Mouse (Mus musculus): ENCODE measurements around the gene St3gal2.
"Not testable (repeated sequence)": the region's sequence is repeated elsewhere in the genome, so short reads cannot be mapped to it uniquely, and the experiment has no call there.

The St3gal2 gene

GRCm38 (mm10) chr8:110917415-110917814 is 2.3 kb upstream of the St3gal2 start:
- peak; percentile 29 for DNase-seq

- no peak for DNase-seq
Measured at GRCm38 (mm10) chr8:110918027-110918426, 1.7 kb upstream of the St3gal2 start.

DNA sequence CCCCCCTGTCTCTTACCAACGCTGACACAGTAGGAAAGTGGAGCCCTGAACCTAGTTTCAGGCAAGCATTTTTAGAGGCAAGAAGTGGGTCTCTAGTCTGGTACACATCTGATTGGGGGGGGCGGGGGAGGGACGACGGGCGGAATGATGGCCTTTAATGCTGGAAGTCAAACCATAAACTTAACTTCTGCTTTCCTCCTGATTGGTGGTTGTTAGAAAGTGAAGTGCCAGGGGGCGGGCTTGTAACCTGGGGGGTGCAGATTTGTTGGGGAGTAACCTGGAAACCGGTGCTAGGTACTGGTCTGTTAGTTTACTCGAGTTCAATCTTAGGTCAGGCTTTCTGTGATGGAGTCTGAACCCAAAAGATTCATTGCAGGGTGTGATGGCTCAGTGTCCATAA is 1.3 kb upstream of the St3gal2 start:
- DNase-seq = no peak

DNA sequence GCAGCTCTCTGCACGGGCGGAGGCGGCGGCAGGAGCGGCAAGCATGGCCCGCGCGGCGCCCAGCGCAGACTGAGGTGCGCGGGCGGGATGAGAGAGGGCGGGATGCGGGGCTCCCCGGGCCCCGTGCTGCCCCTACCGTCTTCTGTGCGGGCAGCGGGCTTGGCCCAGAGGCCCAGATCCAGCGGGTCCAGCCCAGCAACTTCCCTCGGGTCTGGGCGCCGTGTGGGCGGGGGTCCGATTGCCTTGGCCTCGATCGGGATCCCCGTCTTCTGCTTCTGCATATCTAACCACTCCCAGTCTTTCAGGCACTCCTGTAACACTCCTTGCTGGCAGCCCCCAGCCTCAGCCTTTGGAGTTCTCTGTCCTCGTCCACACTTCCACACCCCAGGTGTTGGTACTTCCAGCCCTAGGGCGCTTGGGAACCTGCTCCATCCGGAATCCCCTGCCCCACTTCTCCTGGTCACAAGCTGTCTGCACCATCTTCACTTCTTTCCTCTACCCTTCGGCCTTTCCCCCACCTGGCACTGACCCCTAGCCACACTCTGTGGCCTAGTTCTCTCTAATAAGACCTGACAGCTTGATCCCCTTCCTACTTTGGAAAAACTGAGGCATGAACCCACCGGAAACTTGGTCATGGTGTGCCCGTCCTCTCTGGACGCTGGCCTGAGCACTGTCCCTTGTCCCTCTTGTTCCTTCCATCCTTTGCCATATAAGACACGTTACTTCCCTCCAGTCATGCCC is 480 bp downstream of the St3gal2 start:
- peak; percentile 52 for DNase-seq

DNA sequence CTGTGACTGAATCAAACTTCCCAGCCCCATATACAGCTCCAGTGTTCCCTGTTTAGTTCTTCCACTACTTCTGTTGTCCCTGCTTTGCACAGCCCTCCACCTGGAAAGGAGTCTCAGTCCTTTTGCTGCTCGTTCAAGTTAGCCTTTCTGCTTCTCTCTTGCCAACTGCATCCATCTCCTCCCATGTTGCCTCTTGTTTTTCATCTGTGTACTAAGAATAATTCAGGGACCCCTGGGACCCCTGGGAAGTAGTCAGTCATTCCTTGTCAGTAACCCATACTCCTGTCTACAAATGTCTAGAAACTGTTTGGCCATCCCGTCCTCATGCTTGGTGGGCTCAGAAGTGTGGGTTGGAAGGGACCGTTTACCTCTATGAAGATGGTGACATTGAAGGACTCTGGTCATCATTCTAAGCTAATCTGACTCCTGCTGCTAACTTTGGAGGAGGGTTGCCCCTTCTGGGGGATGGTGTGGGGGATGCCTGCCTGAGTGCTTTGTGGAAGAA is 1.1 kb downstream of the St3gal2 start:
- DNase-seq = no peak

DNA sequence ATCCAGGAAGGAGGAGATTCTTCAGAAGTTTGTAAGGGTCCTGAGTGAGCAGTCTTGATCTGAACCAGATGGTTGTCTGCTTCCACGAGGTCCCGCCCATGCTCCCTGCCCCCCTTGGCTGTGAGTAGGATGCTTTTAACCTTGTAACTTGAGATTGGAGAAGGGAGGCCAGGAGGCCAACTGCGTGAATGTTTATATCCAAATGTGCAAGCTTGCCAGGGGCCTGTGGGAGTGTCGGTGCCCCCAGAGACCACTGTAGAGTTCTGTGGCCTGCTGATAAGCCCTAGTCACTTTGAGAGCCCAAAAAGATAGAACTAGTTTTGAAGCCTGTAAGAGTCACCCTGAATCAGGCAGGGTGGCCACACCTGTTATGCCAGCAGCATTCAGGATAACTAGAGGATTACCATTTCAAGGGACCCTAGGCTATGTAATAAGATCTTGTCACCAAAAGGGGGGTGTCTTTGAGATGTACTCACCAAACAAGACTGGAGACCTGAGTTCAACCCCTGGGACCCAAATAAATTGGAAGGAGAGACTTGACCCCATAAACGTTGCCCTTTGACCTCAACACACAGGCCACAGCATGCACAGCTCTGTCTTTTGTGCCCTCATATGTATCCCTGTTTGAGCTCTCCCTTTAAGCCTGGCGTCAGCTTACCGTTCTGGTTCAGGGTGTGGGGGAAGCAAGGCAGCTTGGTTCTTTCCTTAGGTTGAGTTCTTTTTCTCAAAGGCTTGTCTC is 1.9 kb downstream of the St3gal2 start:
- no peak for DNase-seq

GRCm38 (mm10) chr8:110925691-110926140 is 6.0 kb downstream of the St3gal2 start:
- no peak for DNase-seq

GRCm38 (mm10) chr8:110926690-110927089 is 7.0 kb downstream of the St3gal2 start:
- DNase-seq = no peak

DNA sequence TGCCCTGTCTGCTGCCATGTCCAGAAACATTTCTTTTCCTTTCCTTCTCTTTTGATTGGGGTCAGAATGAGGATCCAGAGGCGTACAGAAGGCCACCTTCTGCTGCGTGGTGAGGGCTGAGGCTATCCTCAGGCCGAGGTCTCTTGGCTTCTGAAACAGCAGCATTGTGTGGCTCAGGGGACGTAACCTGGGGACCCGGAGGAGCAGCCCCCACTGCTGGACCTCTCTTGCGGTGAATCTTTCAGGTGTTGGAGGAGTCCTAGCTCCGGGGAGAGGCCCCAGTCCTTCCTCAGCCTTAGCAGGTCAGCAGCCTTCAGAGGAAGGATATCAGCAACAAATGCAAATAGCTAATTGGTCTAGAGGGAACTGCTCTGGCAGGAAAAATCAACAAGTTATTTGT is 8.7 kb downstream of the St3gal2 start:
- no peak for DNase-seq

DNA sequence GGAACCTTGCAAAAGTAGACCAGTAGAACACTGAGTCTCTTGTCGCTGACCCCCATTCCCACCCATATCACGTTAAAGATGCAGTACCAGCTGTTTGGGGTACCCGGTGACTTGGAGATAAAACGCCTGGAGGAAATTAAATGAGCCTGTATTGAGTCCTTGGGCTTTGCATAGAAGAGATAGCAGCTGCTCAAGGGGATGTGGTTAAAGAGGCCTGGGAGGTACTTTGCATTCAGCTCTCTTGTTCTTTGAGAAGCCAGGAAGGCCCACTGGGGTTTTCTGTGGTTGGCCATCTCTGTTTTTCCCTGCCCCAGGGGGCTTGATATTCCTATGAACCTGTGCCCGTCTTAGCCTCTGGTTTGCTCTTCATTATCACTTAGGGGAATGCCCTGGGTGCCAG is 9.3 kb downstream of the St3gal2 start:
- DNase-seq = no peak

- not testable (repeated sequence) for DNase-seq
Measured at GRCm38 (mm10) chr8:110929672-110930071, 9.9 kb downstream of the St3gal2 start.

GRCm38 (mm10) chr8:110931176-110931939 is 11.6 kb downstream of the St3gal2 start:
- no peak for DNase-seq

DNA sequence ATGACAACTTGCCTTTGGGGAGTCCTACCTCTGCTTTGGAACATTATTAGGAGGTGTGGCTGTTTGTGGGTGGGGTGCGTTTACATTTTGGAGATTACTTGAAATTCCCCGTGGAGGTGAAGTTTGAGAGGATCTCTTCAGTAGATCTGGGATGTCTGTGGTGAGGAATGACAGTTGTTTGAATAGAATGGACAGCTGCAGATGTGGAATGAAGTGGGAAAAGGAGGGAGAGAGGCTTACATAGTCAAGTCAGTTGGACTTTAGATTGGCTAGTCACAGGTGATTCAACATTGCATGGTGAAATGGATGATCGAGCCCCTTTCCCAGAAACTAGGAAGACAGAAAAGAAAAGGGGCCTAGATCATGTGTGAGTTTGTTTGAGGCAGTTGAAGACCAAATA is 12.7 kb downstream of the St3gal2 start:
- DNase-seq = no peak

DNA sequence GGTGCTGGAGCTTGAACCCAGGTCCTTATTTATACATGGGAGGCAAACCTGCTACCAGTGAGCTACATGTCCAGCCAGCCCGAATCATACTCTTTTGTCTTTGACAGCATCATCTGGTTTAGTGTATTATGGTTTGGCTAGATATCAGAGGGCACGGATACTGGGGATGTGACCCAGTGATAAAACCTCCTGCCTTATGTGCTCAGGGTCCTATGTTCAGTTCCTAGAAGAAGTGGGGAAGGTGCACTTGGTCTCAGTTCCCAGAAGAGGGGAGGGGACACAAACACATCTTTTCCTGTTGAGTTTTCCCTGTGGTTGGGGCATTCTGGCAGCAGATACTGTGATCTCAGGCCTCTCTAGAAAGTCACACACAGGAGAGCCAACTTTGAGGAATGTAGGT is 13.6 kb downstream of the St3gal2 start:
- DNase-seq = no peak

- no peak for DNase-seq
Measured at GRCm38 (mm10) chr8:110936217-110936616, 16.5 kb downstream of the St3gal2 start.

DNA sequence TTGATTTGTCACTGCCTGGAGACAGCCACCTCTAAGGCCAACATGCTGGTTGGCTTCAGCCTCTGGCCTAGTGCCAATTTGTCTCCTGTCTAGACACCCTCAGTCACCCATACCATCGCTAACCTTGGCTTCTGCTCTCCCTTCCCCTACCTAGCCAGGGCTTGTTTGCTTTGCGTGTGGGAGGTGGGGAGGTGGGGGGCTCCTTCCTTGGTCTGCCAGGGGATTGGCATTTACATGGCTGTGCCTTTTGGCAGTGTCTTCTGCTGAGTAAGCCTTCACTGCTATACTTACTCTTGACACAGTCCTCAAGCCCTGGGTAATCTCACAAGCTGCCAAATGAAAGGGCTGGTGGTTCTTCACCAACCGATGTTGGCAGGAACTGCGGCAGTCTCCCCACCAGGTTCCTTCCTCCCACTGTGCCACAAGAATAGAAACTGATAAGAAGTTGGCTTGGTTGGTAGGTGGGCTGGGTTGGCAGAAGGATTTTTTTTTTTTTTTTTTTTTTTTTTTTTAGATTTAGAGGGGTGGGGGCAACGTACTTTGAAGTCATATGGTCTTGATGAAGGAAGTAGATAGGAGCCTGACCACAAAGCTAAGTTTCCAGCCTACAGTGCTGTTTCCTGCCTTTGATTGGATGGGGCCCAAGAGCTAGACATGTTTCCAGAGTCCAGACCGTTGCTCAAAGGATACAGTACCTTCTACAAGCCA is 19.3 kb downstream of the St3gal2 start:
- DNase-seq = no peak

GRCm38 (mm10) chr8:110940682-110941452 is 21.1 kb downstream of the St3gal2 start:
- DNase-seq = no peak

DNA sequence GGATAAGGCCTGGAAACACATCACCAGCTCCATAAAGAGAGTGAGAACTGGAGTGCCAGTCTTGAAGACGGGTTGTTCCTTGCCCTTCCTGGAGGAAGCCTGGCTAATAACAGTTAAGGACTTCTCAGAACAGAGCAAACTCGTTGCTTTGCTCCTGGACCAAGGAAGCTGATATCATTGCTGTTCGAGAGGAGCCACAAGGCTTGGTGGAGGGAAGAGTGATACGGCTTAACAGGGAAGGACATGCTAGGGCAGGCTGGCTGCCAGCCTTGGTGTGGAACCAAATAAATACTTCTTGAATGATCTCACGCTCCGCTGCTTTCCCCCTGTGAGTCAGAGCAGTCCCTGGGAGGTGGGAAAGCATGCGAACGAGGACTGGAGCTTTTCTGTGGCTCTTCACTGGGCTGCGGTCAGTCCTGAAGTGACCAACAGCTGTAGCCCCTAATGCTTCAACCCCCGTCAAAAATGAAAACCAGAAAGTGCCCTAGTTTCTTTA is 21.8 kb downstream of the St3gal2 start:
- DNase-seq = peak; percentile 69

GRCm38 (mm10) chr8:110944276-110944876 is 24.7 kb downstream of the St3gal2 start:
- no peak for DNase-seq

GRCm38 (mm10) chr8:110945716-110946115 is 26.0 kb downstream of the St3gal2 start:
- DNase-seq = no peak

- DNase-seq = peak; percentile 13
Measured at GRCm38 (mm10) chr8:110950065-110950484, 30.4 kb downstream of the St3gal2 start.
